Mouse (Mus musculus) liver, embryonic 14.5 days (tissue): ENCODE data around the gene Cd59b. TPM values are rescaled to one million over a fixed set of nuclear protein-coding genes. Genes with fewer than 3 reads are reported as not detected.
"Not testable (repeated sequence)": the region's sequence is repeated elsewhere in the genome, so short reads cannot be mapped to it uniquely, and the experiment has no call there.

Source experiments
- ATAC-seq: fragments of 200-750 bp; cut with Nextera tagmentation; 2 replicates; pipeline ENCODE4 v1.8.0; 2017; ENCODE audit warnings: moderate number of reproducible peaks, mild to moderate bottlenecking, moderate library complexity; ENCODE audit not compliant: insufficient read depth
- DNase-seq, 3 experiments: peaks; one replicate each; pipeline ENCODE4 v3.0.0-alpha.2; 2012 to 2013; ENCODE audit warnings: low read depth in 3 of 3, low spot score in 3 of 3
- H3K27ac ChIP-seq: fragments of 300-500 bp; sonication (generic); 2 replicates; pipeline ENCODE4 v1.5.1; 2014; ENCODE audit warnings: moderate library complexity, mild to moderate bottlenecking, control low read depth, inconsistent platforms
- H3K27me3 ChIP-seq: fragments of 300-500 bp; sonication (generic); 2 replicates; pipeline ENCODE4 v1.6.1; 2014; ENCODE audit warnings: mild to moderate bottlenecking, low read length, moderate library complexity; ENCODE audit not compliant: control insufficient read depth, insufficient read depth
- H3K36me3 ChIP-seq: fragments of 300-500 bp; sonication (generic); replicated peaks from 2 replicates; pipeline ENCODE4 v1.6.1; 2014; ENCODE audit warnings: low read depth; ENCODE audit not compliant: control insufficient read depth, insufficient read depth
- H3K4me1 ChIP-seq, 2 experiments: fragments of 200-500 bp in 1 of 2; fragments of 300-500 bp in 1 of 2; sonication (generic) in 1 of 2; replicated peaks; 2 replicates each; pipeline ENCODE4 v1.6.1; 2012 to 2014; ENCODE audit warnings: antibody characterized with exemption in 1 of 2, inconsistent platforms in 1 of 2, low read length in 1 of 2; ENCODE audit not compliant: control insufficient read depth in 2 of 2, insufficient read depth in 2 of 2
- H3K4me2 ChIP-seq: fragments of 300-500 bp; sonication (generic); 2 replicates; pipeline ENCODE4 v1.6.1; 2014; ENCODE audit warnings: low read depth, mild to moderate bottlenecking, control low read depth, moderate library complexity
- H3K4me3 ChIP-seq, 2 experiments: fragments of 200-500 bp in 1 of 2; fragments of 300-500 bp in 1 of 2; sonication (generic) in 1 of 2; 2 replicates each; pipeline ENCODE4 v1.5.1; 2012 to 2014; ENCODE audit warnings: low read depth in 2 of 2, low read length in 2 of 2, mild to moderate bottlenecking in 2 of 2, control low read depth in 1 of 2, inconsistent platforms in 1 of 2, moderate library complexity in 1 of 2; ENCODE audit not compliant: insufficient read depth in 1 of 2
- H3K9ac ChIP-seq: fragments of 300-500 bp; sonication (generic); replicated peaks from 2 replicates; pipeline ENCODE4 v1.6.1; 2014; ENCODE audit warnings: mild to moderate bottlenecking, control low read depth, moderate library complexity
- H3K9me3 ChIP-seq: fragments of 300-500 bp; sonication (generic); 2 replicates; pipeline ENCODE4 v1.6.1; 2016; ENCODE audit warnings: low read length, mixed read lengths; ENCODE audit not compliant: control insufficient read depth
- CTCF ChIP-seq: IDR thresholded peaks from 2 replicates; pipeline ENCODE4 v1.5.1; 2016; ENCODE audit warnings: antibody characterized with exemption, low read depth, control low read depth
- EP300 ChIP-seq: IDR thresholded peaks from 2 replicates; pipeline ENCODE4 v1.6.1; 2016; ENCODE audit warnings: antibody characterized with exemption, low read depth
- WGBS: fragments of 180-500 bp; shearing (Covaris S2); extraction: QIAGEN DNeasy Blood & Tissue Kit; methylation state at CpG from one replicate; pipeline ENCODE4 v1.1.7; 2014; ENCODE audit not compliant: insufficient replicate concordance; 5-methylcytosine and 5-hydroxymethylcytosine counted together
- polyA plus RNA-seq, 2 experiments: library from polyadenylated mRNA; depleted of rRNA in 1 of 2; stranded (reverse) in 1 of 2; unstranded in 1 of 2; fragments of >200 nt; fragmentation: Nextera tagmentation in 1 of 2; extraction: Ambion mirVana in 1 of 2; gene quantifications; 2 replicates each; pipeline versions ENCODE4 v1.2.1 to v1.2.3; 2012 to 2014

The Cd59b gene
- polyA plus RNA-seq, 2 experiments = 9.3 to 14.3 TPM

DNA sequence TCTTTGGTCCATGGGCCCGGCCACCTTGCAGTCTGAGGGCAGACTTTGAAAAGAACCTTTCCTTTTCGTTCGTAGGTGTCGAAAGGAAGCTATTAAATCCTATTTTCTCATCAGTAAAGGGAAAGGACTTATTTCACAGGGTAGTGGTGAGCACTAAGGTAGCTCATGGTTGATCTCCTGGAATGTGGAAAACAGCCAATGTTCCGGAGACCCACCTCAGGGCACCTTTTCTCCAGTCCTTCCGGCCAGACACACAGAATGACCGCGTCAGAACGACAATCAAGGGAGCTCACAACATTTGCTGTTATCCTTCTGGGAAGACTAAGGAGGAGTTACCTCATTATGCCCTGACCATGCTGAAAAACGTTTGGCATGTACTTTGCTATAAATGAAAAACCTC, 26.6 kb downstream of the Cd59b start:
- 26% methylated on average over 10 of the region's 10 CpGs for WGBS
- Histone ChIP-seq H3K4me1 (peaks cover 45 to 62% of the 10 kb centered on the region in 2 experiments), H3K36me3 (peaks cover 4% of the 10 kb centered on the region; the same call in 1 of the 2 replicates), H3K4me2 (peak overlapping the region; percentile 78), H3K27me3 (no peaks in the 10 kb centered on the region), H3K9me3 (no peaks in the 10 kb centered on the region), H3K27ac (peak overlapping the region; percentile 96), H3K4me3 (peak overlapping the region; percentile 82 to 84), H3K9ac (peak overlapping the region; percentile 94)
- DNase-seq (no peak), ATAC-seq (no peak)
- TF ChIP-seq EP300 (no peak), CTCF (no peak)

- peak overlapping the region; percentile 82 to 84 for H3K4me3 ChIP-seq
- peaks cover 41 to 60% of the 10 kb centered on the region in 2 experiments for H3K4me1 ChIP-seq
- 79% methylated on average over 1 of the region's 1 CpGs for WGBS
- not testable (repeated sequence) for H3K27me3 ChIP-seq, H3K9me3 ChIP-seq, DNase-seq, ATAC-seq, H3K36me3 ChIP-seq
- peak overlapping the region; percentile 78 for H3K4me2 ChIP-seq
- peak overlapping the region; percentile 96 for H3K27ac ChIP-seq
- H3K9ac ChIP-seq = peak overlapping the region; percentile 94
- TF ChIP-seq CTCF = peak; percentile 23; the same call in 1 of the 2 replicates
These were observed 27.1 kb downstream of the Cd59b start for GRCm38 (mm10) chr2:104096796-104097195.

- Histone ChIP-seq H3K4me1 (peaks cover 36 to 55% of the 10 kb centered on the region in 2 experiments), H3K9ac (peak overlapping the region; percentile 56), H3K4me2 (peak overlapping the region; percentile 78), H3K27ac (peak overlapping the region; percentile 91), H3K4me3 (peak overlapping the region; percentile 62 to 84)
- not testable (repeated sequence) for DNase-seq, ATAC-seq, H3K27me3 ChIP-seq, H3K9me3 ChIP-seq, H3K36me3 ChIP-seq
- 79% methylated on average over 4 of the region's 4 CpGs for WGBS
These were observed 27.7 kb downstream of the Cd59b start for GRCm38 (mm10) chr2:104097396-104097795.

GRCm38 (mm10) chr2:104098529-104099230, 29.0 kb downstream of the Cd59b start:
- no peaks in the 10 kb centered on the region for H3K9me3 ChIP-seq
- DNase-seq (peak in 1 of 3 experiments; percentile 75), ATAC-seq (peak; percentile 90)
- H3K36me3 ChIP-seq = peaks cover 11% of the 10 kb centered on the region
- H3K4me2 ChIP-seq = peak overlapping the region; percentile 78
- H3K4me3 ChIP-seq = peak overlapping the region; percentile 49 to 84
- 2% methylated on average over 3 of the region's 3 CpGs for WGBS
- peak overlapping the region; percentile 64 for H3K9ac ChIP-seq
- H3K4me1 ChIP-seq = peaks cover 34 to 52% of the 10 kb centered on the region in 2 experiments
- no peaks in the 10 kb centered on the region for H3K27me3 ChIP-seq
- peak overlapping the region; percentile 91 for H3K27ac ChIP-seq
- TF ChIP-seq EP300 = peak; percentile 99
- TF ChIP-seq CTCF = no peak

DNA sequence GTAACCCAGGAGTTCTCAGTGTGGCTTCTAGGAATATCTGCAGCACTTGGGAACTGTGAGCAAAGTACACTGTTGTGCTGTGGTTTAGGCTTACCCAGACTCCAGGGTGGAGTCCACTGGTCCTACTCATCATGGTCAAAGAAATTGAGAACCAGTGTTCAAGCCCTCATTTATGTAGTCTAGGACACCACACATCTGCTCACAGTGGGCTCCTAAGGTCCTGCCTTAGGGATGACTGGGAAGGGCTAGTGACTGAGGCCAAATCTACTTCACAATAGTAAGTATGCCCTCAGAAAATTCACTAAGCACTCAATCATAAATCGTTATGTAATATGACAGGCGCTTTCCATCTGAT, 29.6 kb downstream of the Cd59b start:
- Histone ChIP-seq H3K9ac (peak overlapping the region; percentile 64), H3K4me3 (peak overlapping the region; percentile 37 to 84), H3K27me3 (no peaks in the 10 kb centered on the region), H3K27ac (peak overlapping the region; percentile 91), H3K4me1 (peaks cover 33 to 49% of the 10 kb centered on the region in 2 experiments), H3K9me3 (no peaks in the 10 kb centered on the region), H3K36me3 (peaks cover 11% of the 10 kb centered on the region), H3K4me2 (peak overlapping the region; percentile 78)
- ATAC-seq (no peak), DNase-seq (no peak)
- TF ChIP-seq CTCF (no peak), EP300 (no peak)
- 82% methylated on average over 2 of the region's 2 CpGs for whole genome bisulfite sequencing
